Mouse (Mus musculus) forebrain, embryonic 10.5 days (tissue): ENCODE data around the gene Dhx58. TPM values are rescaled to one million over a fixed set of nuclear protein-coding genes. Genes with fewer than 3 reads are reported as not detected.

Source experiments
- DNase-seq: peaks from one replicate; pipeline ENCODE4 v3.0.0-alpha.2; 2017; ENCODE audit warnings: low spot score; ENCODE audit errors: extremely low spot score
- H3K27ac ChIP-seq: fragments of 300-500 bp; sonication (generic); 2 replicates; pipeline ENCODE4 v1.5.1; 2016; ENCODE audit warnings: mild to moderate bottlenecking
- H3K27me3 ChIP-seq: fragments of 300-500 bp; sonication (generic); 2 replicates; pipeline ENCODE4 v1.6.1; 2016; ENCODE audit warnings: mild to moderate bottlenecking; ENCODE audit not compliant: poor library complexity, severe bottlenecking
- H3K36me3 ChIP-seq: fragments of 300-500 bp; sonication (generic); replicated peaks from 2 replicates; pipeline ENCODE4 v1.6.1; 2016; ENCODE audit warnings: mild to moderate bottlenecking, moderate library complexity
- H3K4me1 ChIP-seq: fragments of 300-500 bp; sonication (generic); 2 replicates; pipeline ENCODE4 v1.6.1; 2016
- H3K4me3 ChIP-seq: fragments of 300-500 bp; sonication (generic); 2 replicates; pipeline ENCODE4 v1.5.1; 2016; ENCODE audit warnings: mild to moderate bottlenecking, moderate library complexity
- H3K9me3 ChIP-seq: fragments of 300-500 bp; sonication (generic); 2 replicates; pipeline ENCODE4 v1.6.1; 2016; ENCODE audit warnings: mild to moderate bottlenecking, moderate library complexity
- WGBS: fragments of 180-500 bp; shearing (Covaris S2); methylation state at CpG from one replicate; pipeline ENCODE4 v1.1.7; 2016; 5-methylcytosine and 5-hydroxymethylcytosine counted together
- polyA plus RNA-seq: library from polyadenylated mRNA; unstranded; fragments of >200 nt; fragmentation: Nextera tagmentation; extraction: Ambion mirVana; gene quantifications from 2 replicates; pipeline ENCODE4 v1.2.1, GENCODE M21; 2016

Gene Dhx58
- polyA plus RNA-seq, 1 experiment from 2014 or later = 3.8 TPM

DNA sequence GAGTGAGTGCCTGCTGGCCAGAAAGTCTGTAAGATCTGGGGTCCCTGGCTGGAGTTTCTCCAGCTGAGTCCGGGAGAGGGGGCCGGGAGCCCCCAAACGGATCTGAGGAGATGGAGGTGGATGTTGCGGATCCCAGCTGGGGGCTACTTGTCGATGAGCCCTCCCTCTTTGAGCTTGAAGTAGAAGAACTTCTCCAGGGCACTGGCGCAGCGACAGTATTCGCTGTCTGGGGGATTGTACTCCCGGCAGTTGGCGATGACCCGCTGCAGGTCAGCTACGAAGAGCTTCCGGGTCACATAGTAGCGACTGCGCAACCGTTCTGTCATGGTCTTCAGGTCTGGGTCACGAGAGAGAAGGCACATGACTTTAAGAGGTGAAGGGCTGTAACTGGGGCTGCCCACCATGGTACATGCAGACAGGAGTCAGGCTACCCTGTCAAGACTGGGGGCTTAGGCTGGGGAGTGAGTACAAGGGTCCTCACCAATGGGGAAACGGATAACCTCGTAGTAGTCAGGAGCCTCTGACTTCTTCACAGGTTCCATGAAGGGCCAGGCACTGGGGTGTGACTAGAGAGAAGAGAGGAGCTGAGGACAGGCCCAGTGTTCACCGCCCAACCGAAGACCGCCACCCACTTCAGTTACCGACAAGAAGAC lies 1.1 kb upstream of the Dhx58 start:
- DNase-seq = no peak
- H3K36me3 ChIP-seq = peaks cover 61% of the 10 kb centered on the region
- H3K27ac ChIP-seq = no peak overlapping the region
- no peaks in the 10 kb centered on the region for H3K9me3 ChIP-seq
- H3K4me1 ChIP-seq = peaks cover 41% of the 10 kb centered on the region
- H3K27me3 ChIP-seq = peaks cover 13% of the 10 kb centered on the region
- no peak overlapping the region for H3K4me3 ChIP-seq
- WGBS = 91% methylated on average over 23 of the region's 23 CpGs

- Histone ChIP-seq H3K4me3 (no peak overlapping the region), H3K9me3 (no peaks in the 10 kb centered on the region), H3K36me3 (peaks cover 42% of the 10 kb centered on the region), H3K27ac (no peak overlapping the region), H3K4me1 (peaks cover 41% of the 10 kb centered on the region), H3K27me3 (peaks cover 17% of the 10 kb centered on the region)
- DNase-seq = no peak
- WGBS = 73% methylated on average over 11 of the region's 11 CpGs
These were observed 705 bp downstream of the Dhx58 start for GRCm38 (mm10) chr11:100703366-100703765.

GRCm38 (mm10) chr11:100702906-100703305 lies 1.2 kb downstream of the Dhx58 start:
- peaks cover 38% of the 10 kb centered on the region for H3K36me3 ChIP-seq
- H3K4me3 ChIP-seq = no peak overlapping the region
- no peaks in the 10 kb centered on the region for H3K9me3 ChIP-seq
- no peak for DNase-seq
- H3K27me3 ChIP-seq = peaks cover 17% of the 10 kb centered on the region
- no peak overlapping the region for H3K27ac ChIP-seq
- 48% methylated on average over 7 of the region's 7 CpGs for WGBS
- H3K4me1 ChIP-seq = peaks cover 41% of the 10 kb centered on the region

- peaks cover 17% of the 10 kb centered on the region for H3K27me3 ChIP-seq
- peaks cover 31% of the 10 kb centered on the region for H3K36me3 ChIP-seq
- H3K9me3 ChIP-seq = no peaks in the 10 kb centered on the region
- H3K4me1 ChIP-seq = peaks cover 41% of the 10 kb centered on the region
- 39% methylated on average over 19 of the region's 19 CpGs for WGBS
- peak; percentile 59 for DNase-seq
- H3K27ac ChIP-seq = no peak overlapping the region
- H3K4me3 ChIP-seq = no peak overlapping the region
These were observed 1.8 kb downstream of the Dhx58 start for GRCm38 (mm10) chr11:100702081-100702851.

- 2% methylated on average over 14 of the region's 14 CpGs for WGBS
- peak overlapping the region; percentile 37 for H3K4me3 ChIP-seq
These were observed 2.8 kb downstream of the Dhx58 start for GRCm38 (mm10) chr11:100701301-100701700.

DNA sequence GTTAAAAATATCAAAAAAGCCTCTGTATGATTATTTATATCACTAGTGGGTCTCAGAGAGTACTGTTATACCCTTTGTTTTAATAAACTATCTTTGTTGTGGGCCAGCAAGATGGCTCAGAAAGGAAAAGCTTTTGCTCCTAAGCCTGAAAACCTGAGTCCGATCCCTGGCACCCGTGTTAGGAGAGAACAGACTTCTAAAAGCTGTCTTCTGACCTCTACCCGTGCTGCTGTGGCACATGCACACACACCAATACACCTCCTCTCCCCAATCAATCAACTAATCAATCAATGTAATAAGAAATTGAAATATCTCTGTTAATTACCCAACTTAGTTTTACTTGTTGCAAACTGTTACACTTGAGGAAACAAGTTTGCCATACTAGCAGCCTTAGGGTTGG lies 3.4 kb downstream of the Dhx58 start:
- 79% methylated on average over 3 of the region's 3 CpGs for WGBS
- DNase-seq = no peak
- no peak overlapping the region for H3K27ac ChIP-seq
- H3K27me3 ChIP-seq = peaks cover 17% of the 10 kb centered on the region
- peaks cover 16% of the 10 kb centered on the region for H3K36me3 ChIP-seq
- peak overlapping the region; percentile 37 for H3K4me3 ChIP-seq
- H3K4me1 ChIP-seq = peaks cover 41% of the 10 kb centered on the region
- H3K9me3 ChIP-seq = no peaks in the 10 kb centered on the region

More at GRCm38 (mm10) chr11:100701301-100701700, 2.8 kb downstream of the Dhx58 start:
- Histone ChIP-seq H3K4me1 (peaks cover 41% of the 10 kb centered on the region), H3K9me3 (no peaks in the 10 kb centered on the region), H3K27ac (no peak overlapping the region), H3K36me3 (peaks cover 22% of the 10 kb centered on the region), H3K27me3 (peaks cover 17% of the 10 kb centered on the region)
- DNase-seq = peak; percentile 55

DNA sequence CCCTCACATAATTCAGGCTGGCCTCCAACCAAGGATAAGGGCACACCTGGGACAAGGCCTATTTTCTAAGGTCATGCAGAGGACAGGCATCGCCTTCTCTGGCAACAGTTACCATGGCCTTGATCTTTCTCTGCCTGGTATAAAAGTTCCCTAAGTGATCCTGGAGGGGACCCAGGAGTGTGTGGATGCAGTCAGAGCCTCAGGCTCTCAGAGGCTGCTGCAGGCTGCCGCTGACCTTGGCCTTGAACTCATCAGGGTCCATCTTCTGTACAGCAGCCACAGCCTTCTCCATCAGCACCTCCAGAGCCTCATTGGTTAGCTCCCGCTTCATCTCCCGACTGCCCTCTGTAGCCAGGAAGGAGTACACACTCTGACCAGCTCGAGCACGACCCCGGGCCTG lies 6.2 kb downstream of the Dhx58 start:
- H3K4me1 ChIP-seq = peaks cover 24% of the 10 kb centered on the region
- H3K36me3 ChIP-seq = no peaks in the 10 kb centered on the region
- WGBS = 80% methylated on average over 7 of the region's 7 CpGs
- no peaks in the 10 kb centered on the region for H3K9me3 ChIP-seq
- no peak overlapping the region for H3K27ac ChIP-seq
- H3K27me3 ChIP-seq = peaks cover 22% of the 10 kb centered on the region
- DNase-seq = no peak
- H3K4me3 ChIP-seq = no peak overlapping the region

DNA sequence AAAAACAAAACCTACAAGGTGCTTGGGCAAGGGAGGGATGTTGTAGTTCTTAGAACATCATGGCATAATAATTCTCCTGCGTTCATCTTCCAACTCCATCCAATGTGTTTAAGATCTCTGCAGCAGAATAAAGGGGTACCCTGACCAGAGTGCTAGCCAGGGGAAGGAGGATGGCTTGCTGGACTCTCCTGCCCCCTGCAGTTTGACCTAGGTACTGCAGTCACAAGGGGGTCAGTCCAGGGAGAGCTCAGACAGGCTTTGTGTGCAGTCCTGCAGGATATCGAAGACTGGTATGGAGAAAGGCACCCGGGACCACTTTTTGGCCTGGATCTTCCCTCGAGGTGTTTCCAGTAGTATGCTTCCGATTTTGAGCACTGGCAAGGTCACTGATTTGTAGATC lies 9.1 kb downstream of the Dhx58 start:
- H3K27ac ChIP-seq = no peak overlapping the region
- 38% methylated on average over 5 of the region's 5 CpGs for WGBS

DNA sequence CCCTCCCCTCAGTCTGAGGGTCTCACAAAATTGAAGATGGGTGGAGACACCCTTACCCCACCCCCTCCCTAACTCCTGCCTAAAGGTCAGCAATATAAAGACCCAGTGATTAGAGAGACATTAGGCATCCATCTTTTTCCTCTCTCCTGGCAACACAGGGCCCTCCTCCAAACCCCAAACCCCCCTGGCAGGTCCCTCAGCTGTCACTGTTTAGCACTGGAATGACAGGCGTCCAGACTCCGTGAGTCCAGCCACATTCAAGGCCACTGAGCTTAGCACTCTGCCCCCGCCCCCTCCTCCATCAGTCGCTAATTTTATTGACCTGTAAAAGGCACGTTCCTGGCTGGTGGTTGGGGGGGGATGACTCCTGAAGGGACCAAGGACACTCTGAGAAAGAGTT lies 10.9 kb downstream of the Dhx58 start:
- 26% methylated on average over 5 of the region's 5 CpGs for WGBS
- Histone ChIP-seq H3K4me1 (peaks cover 19% of the 10 kb centered on the region), H3K36me3 (no peaks in the 10 kb centered on the region), H3K9me3 (no peaks in the 10 kb centered on the region), H3K27ac (no peak overlapping the region), H3K4me3 (no peak overlapping the region), H3K27me3 (peaks cover 43% of the 10 kb centered on the region)
- no peak for DNase-seq

More for the DNA sequence above, 9.1 kb downstream of the Dhx58 start:
- Histone ChIP-seq H3K9me3 (no peaks in the 10 kb centered on the region), H3K36me3 (no peaks in the 10 kb centered on the region), H3K27me3 (peaks cover 43% of the 10 kb centered on the region), H3K4me1 (peaks cover 19% of the 10 kb centered on the region), H3K4me3 (no peak overlapping the region)
- DNase-seq = peak; percentile 74

DNA sequence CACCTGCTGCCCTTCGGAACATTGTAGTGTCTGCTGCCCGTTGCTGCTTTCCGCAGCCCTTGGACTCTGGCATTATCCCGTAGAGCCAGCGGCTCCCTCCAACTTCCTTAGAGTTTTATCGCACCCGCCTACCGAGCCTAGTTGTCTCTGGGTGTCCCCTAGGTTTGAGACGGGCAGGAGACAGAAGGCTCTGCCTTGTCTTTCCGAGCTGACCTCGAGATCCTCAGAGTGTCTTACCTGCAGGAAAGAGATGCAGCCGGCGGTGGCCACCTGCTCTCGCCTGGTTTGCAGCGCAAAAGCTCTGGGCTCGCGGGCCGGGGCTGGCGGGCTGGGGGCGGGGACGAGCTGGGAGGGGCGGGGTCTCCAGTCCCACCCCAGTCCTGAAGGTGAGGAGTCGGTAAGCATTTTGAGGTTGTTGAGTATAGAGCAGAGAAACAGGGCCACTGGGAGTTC lies 11.9 kb downstream of the Dhx58 start, which contains the start of gene Zfp385c:
Gene Zfp385c (minus strand): TSS at position 292 of the 453 bp plus-strand sequence.
- no peak within 1 kb of the TSS for H3K27ac ChIP-seq
- WGBS = 2% methylated on average over 23 of the region's 23 CpGs
- H3K27me3 ChIP-seq = peaks cover 43% of the 10 kb centered on the region
- no peaks in the 10 kb centered on the region for H3K36me3 ChIP-seq
- DNase-seq = no peak
- H3K4me3 ChIP-seq = peak within 1 kb of the TSS; percentile 42
- no peaks in the 10 kb centered on the region for H3K9me3 ChIP-seq
- H3K4me1 ChIP-seq = peaks cover 19% of the 10 kb centered on the region

- H3K27ac ChIP-seq = no peak overlapping the region
- H3K9me3 ChIP-seq = no peaks in the 10 kb centered on the region
- H3K27me3 ChIP-seq = peaks cover 43% of the 10 kb centered on the region
- peaks cover 19% of the 10 kb centered on the region for H3K4me1 ChIP-seq
- H3K36me3 ChIP-seq = no peaks in the 10 kb centered on the region
- WGBS = 77% methylated on average over 7 of the region's 7 CpGs
- H3K4me3 ChIP-seq = no peak overlapping the region
- DNase-seq = no peak
These were observed 13.7 kb downstream of the Dhx58 start for GRCm38 (mm10) chr11:100690389-100690788.

- 87% methylated on average over 4 of the region's 4 CpGs for WGBS
- H3K4me3 ChIP-seq = no peak overlapping the region
- H3K9me3 ChIP-seq = no peaks in the 10 kb centered on the region
- peaks cover 19% of the 10 kb centered on the region for H3K4me1 ChIP-seq
- H3K36me3 ChIP-seq = no peaks in the 10 kb centered on the region
- H3K27ac ChIP-seq = no peak overlapping the region
- peaks cover 38% of the 10 kb centered on the region for H3K27me3 ChIP-seq
- no peak for DNase-seq
These were observed 15.6 kb downstream of the Dhx58 start for GRCm38 (mm10) chr11:100688443-100688842.

DNA sequence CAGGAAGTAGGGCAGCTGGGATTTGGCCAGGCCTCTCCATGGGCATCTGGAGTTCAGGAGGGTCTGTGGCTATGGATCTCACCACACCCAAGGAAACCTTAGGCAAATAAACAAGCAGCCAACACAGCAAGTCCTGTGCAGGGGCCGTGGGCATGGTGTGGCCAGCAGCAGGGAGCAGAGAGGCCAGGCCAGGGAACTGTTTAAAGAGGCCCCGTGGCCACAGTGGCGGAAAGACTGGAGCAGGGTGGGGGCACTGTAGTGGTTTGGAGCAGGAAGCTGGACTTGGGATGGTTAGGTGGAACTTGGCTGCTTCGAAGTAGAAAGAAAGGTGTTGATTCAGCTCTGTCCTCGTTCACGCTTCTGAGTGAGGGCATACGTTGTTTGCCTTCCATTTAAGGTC lies 16.8 kb downstream of the Dhx58 start:
- no peak for DNase-seq
- WGBS = 89% methylated on average over 7 of the region's 7 CpGs
- no peaks in the 10 kb centered on the region for H3K36me3 ChIP-seq
- peaks cover 26% of the 10 kb centered on the region for H3K27me3 ChIP-seq
- peaks cover 7% of the 10 kb centered on the region for H3K4me1 ChIP-seq
- no peaks in the 10 kb centered on the region for H3K9me3 ChIP-seq
- no peak overlapping the region for H3K27ac ChIP-seq
- no peak overlapping the region for H3K4me3 ChIP-seq
